Mouse (Mus musculus) MEL (cell line): ENCODE data around the gene Matn4. TPM values are rescaled to one million over a fixed set of nuclear protein-coding genes. Genes with fewer than 3 reads are reported as not detected.

Source experiments
- DNase-seq: peaks from one replicate; pipeline ENCODE4 v3.0.0; 2011; ENCODE audit warnings: low read depth, low spot score
- H3K27ac ChIP-seq: 2 replicates; pipeline ENCODE4 v1.5.1; 2012; ENCODE audit warnings: low read depth, mild to moderate bottlenecking, control low read depth, low read length, moderate library complexity; ENCODE audit not compliant: control insufficient read depth
- H3K27me3 ChIP-seq, 2 experiments: fragments of 150-350 bp in 1 of 2; sonication (generic) in 1 of 2; 2 replicates each; pipeline ENCODE4 v1.6.1; 2012; ENCODE audit warnings: low read length in 2 of 2, mild to moderate bottlenecking in 2 of 2, improper control_type of control experiment in 1 of 2, moderate library complexity in 1 of 2; ENCODE audit not compliant: insufficient read depth in 2 of 2, control insufficient read depth in 1 of 2
- H3K36me3 ChIP-seq, 2 experiments: 2 replicates each; pipeline ENCODE4 v1.6.1; 2012 to 2014; ENCODE audit warnings: low read length in 2 of 2, improper control_type of control experiment in 1 of 2, inconsistent platforms in 1 of 2, mild to moderate bottlenecking in 1 of 2; ENCODE audit not compliant: insufficient read depth in 2 of 2, control insufficient read depth in 1 of 2
- H3K4me1 ChIP-seq, 2 experiments: fragments of 150-350 bp in 1 of 2; sonication (generic) in 1 of 2; 2 replicates each; pipeline ENCODE4 v1.6.1; 2012; ENCODE audit warnings: low read length in 2 of 2, improper control_type of control experiment in 1 of 2, mild to moderate bottlenecking in 1 of 2; ENCODE audit not compliant: insufficient read depth in 2 of 2, control insufficient read depth in 1 of 2
- H3K4me3 ChIP-seq, 2 experiments: fragments of 150-350 bp in 1 of 2; sonication (generic) in 1 of 2; 2 replicates each; pipeline ENCODE4 v1.5.1; 2012; ENCODE audit warnings: low read depth in 2 of 2, low read length in 2 of 2, mild to moderate bottlenecking in 2 of 2, moderate library complexity in 2 of 2, control low read depth in 1 of 2, improper control_type of control experiment in 1 of 2; ENCODE audit not compliant: control insufficient read depth in 1 of 2, insufficient read depth in 1 of 2
- H3K79me2 ChIP-seq: 2 replicates; pipeline ENCODE4 v1.6.1; 2012; ENCODE audit warnings: mild to moderate bottlenecking, low read length, moderate library complexity; ENCODE audit not compliant: control insufficient read depth, poor library complexity, insufficient read depth
- H3K9ac ChIP-seq: 2 replicates; pipeline ENCODE4 v1.6.1; 2012; ENCODE audit warnings: low read depth, mild to moderate bottlenecking, control low read depth, low read length, moderate library complexity; ENCODE audit not compliant: control insufficient read depth, poor library complexity, severe bottlenecking
- H3K9me3 ChIP-seq: fragments of 150-350 bp; sonication (generic); replicated peaks from 2 replicates; pipeline ENCODE4 v1.6.1; 2012; ENCODE audit warnings: mild to moderate bottlenecking, low read length, improper control_type of control experiment, moderate library complexity; ENCODE audit not compliant: insufficient read depth
- BHLHE40 ChIP-seq: IDR thresholded peaks from 2 replicates; pipeline ENCODE4 v1.6.1; 2012; ENCODE audit warnings: low read depth, mild to moderate bottlenecking, inconsistent platforms, low read length, improper control_type of control experiment, borderline replicate concordance
- MXI1 ChIP-seq: IDR thresholded peaks from 2 replicates; pipeline ENCODE4 v1.6.1; 2011; ENCODE audit warnings: mild to moderate bottlenecking, low read depth, low read length, improper control_type of control experiment
- POLR2A ChIP-seq, 2 experiments: IDR thresholded peaks; 2 replicates each; pipeline ENCODE4 v1.6.1; 2011 to 2012; ENCODE audit warnings: low read length in 2 of 2, mild to moderate bottlenecking in 2 of 2, control low read depth in 1 of 2, improper control_type of control experiment in 1 of 2, low read depth in 1 of 2, moderate library complexity in 1 of 2; ENCODE audit not compliant: control insufficient read depth in 1 of 2, insufficient read depth in 1 of 2, poor library complexity in 1 of 2
- RCOR1 ChIP-seq: IDR thresholded peaks from 2 replicates; pipeline ENCODE4 v1.6.1; 2012; ENCODE audit warnings: low read depth, mild to moderate bottlenecking, inconsistent platforms, low read length, improper control_type of control experiment
- TCF12 ChIP-seq: IDR thresholded peaks from 2 replicates; pipeline ENCODE4 v1.6.1; 2014; ENCODE audit warnings: low read depth, mild to moderate bottlenecking, inconsistent platforms, low read length, improper control_type of control experiment, moderate library complexity
- ZC3H11A ChIP-seq: IDR thresholded peaks from 2 replicates; pipeline ENCODE4 v1.6.1; 2012; ENCODE audit warnings: low read depth, mild to moderate bottlenecking, inconsistent platforms, low read length, improper control_type of control experiment
- polyA plus RNA-seq, 2 experiments: library from polyadenylated mRNA; stranded (reverse) in 1 of 2; unstranded in 1 of 2; fragments of >175 nt in 1 of 2; fragments of >200 nt in 1 of 2; gene quantifications; 2 replicates each; pipeline versions ENCODE4 v1.2.1 to v1.2.4; 2012; ENCODE audit warnings: low replicate concordance in 2 of 2, low read depth in 1 of 2; ENCODE audit not compliant: insufficient read length in 2 of 2, insufficient read depth in 1 of 2, missing spikeins in 1 of 2
- total RNA-seq: library from RNA; depleted of rRNA; stranded (reverse); fragments of 300-350 nt; gene quantifications from 2 replicates; pipeline ENCODE4 v1.2.3, GENCODE M21; 2012

Matn4 gene
- total and polyA plus RNA-seq, 3 experiments: not detected

GRCm38 (mm10) chr2:164431676-164432465, 26.9 kb upstream of the Matn4 start:
- H3K9ac ChIP-seq: no peak overlapping the region
- peaks cover 5 to 16% of the 10 kb centered on the region in 2 experiments for H3K27me3 ChIP-seq

GRCm38 (mm10) chr2:164430697-164431096, 25.7 kb upstream of the Matn4 start:
- Histone ChIP-seq H3K36me3 (no peaks in the 10 kb centered on the region), H3K79me2 (no peaks in the 10 kb centered on the region), H3K9ac (no peak overlapping the region), H3K27me3 (peaks cover 0 to 15% of the 10 kb centered on the region in 2 experiments), H3K9me3 (no peaks in the 10 kb centered on the region), H3K27ac (no peak overlapping the region), H3K4me3 (no peak overlapping the region), H3K4me1 (no peaks in the 10 kb centered on the region)
- DNase-seq: no peak
- no peak for TF ChIP-seq RCOR1
- TF ChIP-seq TCF12: no peak
- TF ChIP-seq POLR2A (IDR thresholded peaks at IDR 0.05; ENCODE audit: control insufficient read depth in 1 of 2, insufficient read depth in 1 of 2, low read depth in 1 of 2, low read length in 2 of 2, poor library complexity in 1 of 2): no peak
- TF ChIP-seq ZC3H11A: no peak

More at GRCm38 (mm10) chr2:164431676-164432465, 26.9 kb upstream of the Matn4 start:
- Histone ChIP-seq H3K4me3 (no peak overlapping the region), H3K4me1 (no peaks in the 10 kb centered on the region), H3K36me3 (no peaks in the 10 kb centered on the region), H3K27ac (no peak overlapping the region), H3K9me3 (no peaks in the 10 kb centered on the region)
- DNase-seq: no peak
- TF ChIP-seq MXI1: no peak
- TF ChIP-seq BHLHE40: no peak
- TF ChIP-seq, all 39 proteins: peak for 0
- no peaks in the 10 kb centered on the region for H3K79me2 ChIP-seq

GRCm38 (mm10) chr2:164429881-164430615, 25.1 kb upstream of the Matn4 start:
- Histone ChIP-seq H3K79me2 (no peaks in the 10 kb centered on the region), H3K9me3 (no peaks in the 10 kb centered on the region), H3K27me3 (peaks cover 0 to 12% of the 10 kb centered on the region in 2 experiments), H3K36me3 (no peaks in the 10 kb centered on the region), H3K4me3 (no peak overlapping the region), H3K4me1 (no peaks in the 10 kb centered on the region), H3K27ac (no peak overlapping the region), H3K9ac (no peak overlapping the region)
- no peak for DNase-seq
- TF ChIP-seq POLR2A (IDR thresholded peaks at IDR 0.05; ENCODE audit: control insufficient read depth in 1 of 2, insufficient read depth in 1 of 2, low read depth in 1 of 2, low read length in 2 of 2, poor library complexity in 1 of 2): no peak
